Mouse (Mus musculus): ENCODE measurements at regions not wholly inside any gene's neighbourhood (a gene's known extent, or its start where the extent isn't known, plus 50 kb on each side); places are given as distances from the start of the nearest gene placed in this dataset.

DNA sequence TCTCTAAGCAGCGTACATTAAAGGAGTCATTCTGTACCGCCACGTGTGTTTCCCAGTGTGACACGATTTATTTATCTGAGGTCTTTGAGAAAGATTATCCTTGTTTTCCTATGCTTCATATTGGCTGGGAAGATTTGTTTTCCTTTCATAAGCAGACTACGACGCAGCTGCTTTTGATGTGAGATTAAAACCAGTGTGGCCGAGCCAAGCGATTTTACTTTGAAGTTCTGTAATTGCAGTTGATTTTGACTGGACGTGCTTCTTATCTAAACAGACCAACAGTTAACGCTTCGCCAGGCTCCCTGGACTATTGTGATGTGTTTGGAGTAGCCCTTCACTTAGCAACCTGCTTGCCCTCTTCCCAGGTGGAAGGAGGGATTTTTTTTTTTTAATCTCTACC, 120.6 kb downstream of the Dact1 start:
- no peak for DNase-seq

- no peak for DNase-seq
Measured at GRCm38 (mm10) chr12:71431116-71431515, 121.4 kb downstream of the Dact1 start.

GRCm38 (mm10) chr12:71433549-71434200, 124.0 kb downstream of the Dact1 start:
- DNase-seq = no peak

DNA sequence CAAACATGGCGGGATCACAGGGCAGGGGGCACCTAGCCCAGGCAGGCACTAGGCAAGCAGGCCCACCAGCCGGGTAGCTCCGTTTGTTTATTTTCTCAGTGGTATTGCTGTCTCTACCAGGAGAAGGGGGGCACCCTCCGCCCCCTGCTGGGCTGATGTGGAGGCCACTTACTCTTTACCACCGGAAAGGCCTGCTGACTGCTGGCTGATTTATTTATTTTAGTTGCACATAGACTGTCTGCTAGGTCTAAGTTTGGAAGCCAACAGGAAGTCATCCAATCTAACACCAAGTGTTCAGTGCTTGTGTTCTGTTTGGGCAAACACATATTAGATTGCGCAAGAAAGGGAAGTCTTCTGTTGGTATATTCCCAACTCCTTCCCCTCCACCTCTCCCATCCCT, 128.6 kb downstream of the Dact1 start:
- DNase-seq = peak; percentile 76 to 79

DNA sequence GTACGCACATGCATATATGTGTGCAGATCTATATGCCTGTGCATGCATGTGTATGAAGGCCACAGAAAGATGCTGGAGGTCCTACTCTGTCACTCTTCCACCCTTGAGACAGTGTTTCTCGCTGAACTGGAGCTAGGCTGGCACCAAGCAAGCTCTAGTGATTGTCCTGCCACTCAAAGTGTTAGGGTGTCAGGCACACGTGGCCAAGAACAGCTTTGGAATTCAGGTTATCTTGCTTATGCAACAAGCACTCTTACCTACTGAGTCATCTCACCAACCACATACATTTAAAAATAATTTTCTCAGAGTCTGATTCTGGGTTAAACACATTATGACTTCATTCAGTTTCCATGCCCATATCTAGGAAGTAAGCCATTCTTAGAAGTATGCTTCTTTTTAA, 131.2 kb downstream of the Dact1 start:
- peak in 1 of 2 experiments; percentile 18 for DNase-seq

- peak in 1 of 2 experiments; percentile 5 for DNase-seq
Measured at GRCm38 (mm10) chr12:71441272-71441671, 131.6 kb downstream of the Dact1 start.

- DNase-seq = peak; percentile 18 to 41
Measured at GRCm38 (mm10) chr12:71446177-71446891, 136.7 kb downstream of the Dact1 start.

DNA sequence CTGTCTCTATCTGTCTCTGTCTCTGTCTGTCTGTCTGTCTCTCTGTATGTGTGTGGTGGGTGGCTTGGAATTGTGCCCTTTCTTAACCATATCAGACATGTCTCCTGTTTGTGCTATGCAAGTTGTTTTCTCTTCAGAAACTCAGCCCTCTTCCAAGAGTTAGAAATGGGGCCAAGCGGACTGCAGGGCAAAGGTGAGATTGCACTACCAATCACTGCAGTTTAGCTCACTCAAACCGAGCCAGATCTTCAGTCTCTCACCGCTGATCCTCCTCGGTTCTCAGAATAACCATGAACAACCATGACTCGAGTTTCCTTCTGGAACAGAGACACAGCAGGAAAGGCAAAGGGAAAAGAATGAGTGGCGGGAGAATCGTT, 137.2 kb downstream of the Dact1 start:
- DNase-seq = peak; percentile 48 to 50

GRCm38 (mm10) chr12:71449032-71449431, 139.3 kb downstream of the Dact1 start:
- peak in 1 of 2 experiments; percentile 2 for DNase-seq

GRCm38 (mm10) chr12:71450128-71450527, 140.4 kb downstream of the Dact1 start:
- DNase-seq = peak in 1 of 2 experiments; percentile 21

DNA sequence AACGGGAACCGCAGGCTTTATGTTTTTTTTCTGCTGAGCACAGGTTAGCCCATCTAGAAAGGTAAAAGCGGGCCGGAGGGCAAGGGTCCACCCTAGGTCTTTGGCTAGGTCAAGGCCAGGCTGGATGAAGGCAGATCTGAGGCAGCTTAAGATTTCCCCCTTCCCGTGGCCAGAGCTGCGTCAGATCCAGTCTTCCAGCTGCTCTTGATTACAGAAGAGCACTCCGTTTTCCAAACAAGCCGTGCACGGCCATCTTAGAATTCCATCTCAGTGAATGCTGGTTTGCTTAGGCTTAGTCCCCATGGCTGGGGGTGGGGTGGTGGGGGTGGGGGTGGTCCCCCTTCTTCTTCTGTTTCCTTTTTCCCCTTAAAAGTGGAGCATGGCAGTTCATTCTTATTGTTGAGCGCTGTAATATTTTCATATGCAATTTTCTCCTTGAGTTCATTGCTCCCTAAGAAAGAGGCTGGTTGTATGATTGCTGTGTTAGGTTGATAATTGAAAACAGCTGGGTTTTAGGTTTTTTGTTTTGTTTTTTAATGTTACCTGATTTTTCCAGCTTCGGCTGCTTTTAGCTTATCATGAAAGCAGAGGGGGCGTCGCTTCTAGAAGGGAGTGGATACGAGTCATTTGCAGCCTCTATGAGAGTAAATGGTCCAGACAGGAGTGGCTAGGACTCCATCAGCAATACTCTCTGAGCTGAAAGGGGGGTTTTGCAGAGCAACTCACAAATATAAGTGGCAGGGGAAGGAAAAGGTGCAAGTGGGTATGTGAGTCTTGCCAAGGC, 141.2 kb downstream of the Dact1 start:
- peak in 1 of 2 experiments; percentile 28 for DNase-seq

DNA sequence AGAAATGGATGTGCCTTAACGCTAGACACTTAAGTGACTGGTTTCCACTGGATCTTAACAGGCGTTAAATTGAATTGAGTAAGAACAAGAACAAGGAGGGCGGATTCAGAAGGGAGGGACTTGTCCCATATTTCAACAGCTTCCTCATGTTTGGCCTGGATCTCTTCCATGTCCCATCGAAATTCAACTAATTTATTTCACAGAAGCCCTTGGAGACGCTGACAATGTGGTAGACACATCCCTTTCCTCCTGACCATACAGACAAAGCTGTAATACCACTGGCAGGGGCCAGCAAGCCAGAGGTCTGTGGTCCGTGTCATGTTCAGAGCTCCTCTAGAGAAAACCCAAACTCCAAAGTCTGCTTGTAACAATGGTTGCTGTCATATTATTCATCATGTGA, 147.2 kb downstream of the Dact1 start:
- peak in 1 of 2 experiments; percentile 7 for DNase-seq

DNA sequence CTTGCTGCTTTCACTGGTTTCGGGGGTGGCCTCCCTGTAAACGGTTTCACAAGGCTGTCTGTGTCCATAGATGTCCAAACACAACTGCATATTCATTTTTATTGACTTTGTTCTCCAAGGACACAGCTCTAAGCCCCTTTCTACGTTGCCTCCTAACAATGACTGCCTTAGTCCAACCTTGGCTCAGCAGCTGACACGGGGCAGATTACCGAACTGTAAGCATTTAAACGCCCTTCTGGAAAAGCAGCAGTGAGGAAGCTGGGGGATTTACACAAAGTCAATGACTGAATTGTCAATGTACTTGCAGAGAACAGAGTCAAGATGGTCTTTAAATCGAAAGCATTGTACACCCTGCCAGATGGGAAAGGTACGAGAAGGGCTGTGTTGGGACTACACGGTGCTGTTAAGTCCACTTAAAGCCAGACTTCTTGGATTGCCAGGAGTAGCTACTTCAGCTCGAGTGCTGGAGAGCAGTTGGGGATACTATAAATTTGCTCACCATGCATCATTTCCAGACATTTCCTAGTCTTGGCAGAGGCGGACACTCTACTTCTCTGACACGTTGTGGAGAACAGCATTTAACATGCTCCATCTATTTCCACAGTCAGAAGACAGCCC, 149.0 kb downstream of the Dact1 start:
- no peak for DNase-seq

DNA sequence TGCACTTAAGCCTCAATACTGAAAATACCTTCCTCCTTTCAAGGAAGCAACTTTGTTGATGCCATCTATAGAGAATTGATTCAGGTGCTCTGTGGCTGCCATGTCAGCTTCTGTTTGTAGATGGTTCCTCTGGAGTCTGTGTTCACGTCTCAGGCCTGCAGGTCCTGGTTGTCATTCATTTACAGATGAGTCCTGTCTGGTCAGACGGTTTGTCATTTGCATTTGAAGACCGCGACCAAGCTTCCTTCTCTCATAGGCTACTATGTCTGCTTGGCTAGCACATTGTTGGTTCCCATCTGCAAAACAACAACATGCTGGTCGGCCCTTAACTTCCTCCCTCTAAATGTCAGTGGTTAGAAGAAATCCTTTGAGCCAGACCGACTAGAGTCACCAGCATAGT, 151.0 kb downstream of the Dact1 start:
- no peak for DNase-seq

DNA sequence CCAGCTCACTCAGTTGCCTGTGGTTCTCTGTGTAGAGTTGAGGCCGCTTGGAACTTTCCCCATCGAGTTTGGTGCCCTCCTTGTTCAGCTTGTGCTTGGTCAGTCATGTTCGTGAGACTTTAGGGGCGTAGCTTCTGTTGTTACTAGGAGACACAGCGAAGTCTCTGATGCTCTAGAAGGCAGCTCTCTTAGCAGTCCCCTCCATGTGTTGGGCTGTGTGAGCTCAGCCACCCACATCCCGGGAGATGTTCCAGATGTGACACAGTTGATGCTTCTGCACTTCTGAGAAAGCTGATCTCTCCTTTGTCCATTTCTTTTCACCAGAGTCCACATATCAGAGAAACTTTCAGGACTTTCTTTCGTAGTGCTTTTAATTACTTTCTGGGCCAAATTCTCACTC, 158.1 kb downstream of the Dact1 start:
- no peak for DNase-seq

- DNase-seq = no peak
Measured at GRCm38 (mm10) chr12:71468324-71468723, 158.6 kb downstream of the Dact1 start.

DNA sequence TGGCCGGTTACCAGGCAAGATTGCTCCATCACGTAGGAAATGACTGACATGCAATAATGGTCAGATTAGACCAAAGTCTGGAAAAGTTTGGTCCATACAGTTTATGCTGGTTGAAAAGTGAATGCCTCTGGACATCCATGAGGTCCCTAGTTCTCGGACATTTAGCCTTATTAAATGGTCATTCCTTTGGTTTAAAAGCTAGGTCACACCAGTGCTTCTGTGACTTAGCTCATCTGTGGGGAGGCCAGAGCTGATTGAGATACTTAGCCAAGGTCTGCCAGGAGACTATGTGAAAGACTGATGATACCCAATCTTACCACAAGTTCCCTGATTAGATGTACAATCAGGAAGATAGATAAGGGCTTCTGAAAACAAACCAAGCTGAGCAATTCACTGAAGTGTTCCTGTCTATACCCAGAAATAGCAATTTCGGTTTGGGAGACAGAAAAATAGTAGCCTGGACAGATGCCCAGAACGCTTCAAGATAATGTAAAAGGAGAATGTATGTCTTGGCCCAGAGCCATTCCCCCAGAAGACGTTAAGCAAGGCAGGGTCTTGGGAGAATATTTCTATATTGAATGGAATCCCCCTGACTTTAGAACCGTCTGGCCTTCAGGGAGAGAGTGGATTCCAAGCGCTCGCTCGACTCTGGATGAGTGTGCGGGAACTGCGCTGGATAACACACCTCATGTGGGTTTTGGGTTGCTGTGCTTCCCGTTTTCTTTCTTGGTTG, 161.5 kb downstream of the Dact1 start:
- no peak for DNase-seq

- no peak for DNase-seq
Measured at GRCm38 (mm10) chr12:71471720-71472119, 162.0 kb downstream of the Dact1 start.

GRCm38 (mm10) chr12:71476238-71476637, 166.6 kb downstream of the Dact1 start:
- DNase-seq = no peak

DNA sequence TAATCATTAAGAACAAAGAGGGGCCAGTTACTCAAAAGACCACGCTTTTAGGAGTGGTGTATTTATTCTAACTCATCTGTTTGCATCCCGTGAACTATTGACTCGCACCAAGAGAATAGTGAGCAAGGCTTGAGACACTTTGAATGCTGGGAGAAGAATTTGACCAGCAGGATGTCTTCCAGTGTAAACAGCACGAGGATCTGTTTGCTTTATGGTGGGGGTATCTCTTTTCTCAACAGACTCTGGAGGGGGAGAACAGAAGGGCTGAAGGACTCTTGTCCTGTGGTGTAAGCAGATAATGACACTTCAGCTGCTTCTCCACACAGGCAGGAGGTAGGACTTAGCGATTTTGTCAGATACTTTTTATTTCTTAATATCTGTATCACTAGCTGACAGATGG, 168.0 kb downstream of the Dact1 start:
- DNase-seq = no peak

- DNase-seq = no peak
Measured at GRCm38 (mm10) chr12:71481371-71481770, 171.7 kb downstream of the Dact1 start.

- DNase-seq = no peak
Measured at GRCm38 (mm10) chr12:71481899-71482593, 172.4 kb downstream of the Dact1 start.

All from kidney, postnatal 25 days (tissue).